Mouse (Mus musculus): ENCODE data around the gene Metap1.
"Not testable (repeated sequence)": the region's sequence is repeated elsewhere in the genome, so short reads cannot be mapped to it uniquely, and the experiment has no call there.

Metap1 gene

GRCm38 (mm10) chr3:138499854-138500740 is 10.8 kb upstream of the Metap1 start:
- no peak for DNase-seq (ENCODE audit: low read depth, low spot score)

- DNase-seq (ENCODE audit: low read depth, low spot score) = no peak
Observed at GRCm38 (mm10) chr3:138498731-138499130, 9.4 kb upstream of the Metap1 start.

GRCm38 (mm10) chr3:138495166-138496145 is 6.1 kb upstream of the Metap1 start:
- no peak for DNase-seq (ENCODE audit: low read depth, low spot score)

- DNase-seq (ENCODE audit: low read depth, low spot score) = no peak
Observed at GRCm38 (mm10) chr3:138494565-138494964, 5.2 kb upstream of the Metap1 start.

- no peak for DNase-seq (ENCODE audit: low read depth, low spot score)
Observed at GRCm38 (mm10) chr3:138493668-138494067, 4.4 kb upstream of the Metap1 start.

GRCm38 (mm10) chr3:138490034-138490337 is 671 bp upstream of the Metap1 start:
- no peak for DNase-seq (ENCODE audit: low read depth, low spot score)

GRCm38 (mm10) chr3:138488584-138489326 is 560 bp downstream of the Metap1 start:
- DNase-seq (ENCODE audit: low read depth, low spot score) = peak; percentile 71

GRCm38 (mm10) chr3:138483240-138483639 is 6.1 kb downstream of the Metap1 start:
- DNase-seq (ENCODE audit: low read depth, low spot score) = no peak

GRCm38 (mm10) chr3:138481526-138482284 is 7.6 kb downstream of the Metap1 start:
- DNase-seq (ENCODE audit: low read depth, low spot score) = peak; percentile 19

GRCm38 (mm10) chr3:138479489-138479888 is 9.8 kb downstream of the Metap1 start:
- no peak for DNase-seq (ENCODE audit: low read depth, low spot score)

- DNase-seq (ENCODE audit: low read depth, low spot score) = no peak
Observed at GRCm38 (mm10) chr3:138471066-138471465, 18.2 kb downstream of the Metap1 start.

GRCm38 (mm10) chr3:138466656-138467055 is 22.7 kb downstream of the Metap1 start:
- DNase-seq (ENCODE audit: low read depth, low spot score) = not testable (repeated sequence)

GRCm38 (mm10) chr3:138464573-138465147 is 24.7 kb downstream of the Metap1 start:
- DNase-seq (ENCODE audit: low read depth, low spot score) = no peak

GRCm38 (mm10) chr3:138463807-138464206 is 25.5 kb downstream of the Metap1 start:
- DNase-seq (ENCODE audit: low read depth, low spot score) = no peak

- peak; percentile 56 for DNase-seq (ENCODE audit: low read depth, low spot score)
Observed at GRCm38 (mm10) chr3:138463137-138463536, 26.2 kb downstream of the Metap1 start.

GRCm38 (mm10) chr3:138461832-138462231 is 27.5 kb downstream of the Metap1 start:
- DNase-seq (ENCODE audit: low read depth, low spot score) = no peak

GRCm38 (mm10) chr3:138460260-138460659 is 29.1 kb downstream of the Metap1 start:
- no peak for DNase-seq (ENCODE audit: low read depth, low spot score)

GRCm38 (mm10) chr3:138458441-138458840 is 30.9 kb downstream of the Metap1 start:
- no peak for DNase-seq (ENCODE audit: low read depth, low spot score)

- DNase-seq (ENCODE audit: low read depth, low spot score) = no peak
Observed at GRCm38 (mm10) chr3:138454711-138455435, 34.4 kb downstream of the Metap1 start.

- DNase-seq (ENCODE audit: low read depth, low spot score) = no peak
Observed at GRCm38 (mm10) chr3:138454234-138454633, 35.1 kb downstream of the Metap1 start.
